Mouse (Mus musculus): ENCODE data around the gene Lrrc2. TPM values are rescaled to one million over a fixed set of nuclear protein-coding genes. Genes with fewer than 3 reads are reported as not detected.

Lrrc2 gene
- total and polyA plus RNA-seq, 3 experiments = 0.07 TPM; not detected in 2

- no peak overlapping the region for H3K9ac ChIP-seq (ENCODE audit: control insufficient read depth, low read depth, low read length, poor library complexity, severe bottlenecking)
- no peaks in the 10 kb centered on the region for H3K27me3 ChIP-seq (ENCODE audit: control insufficient read depth in 1 of 2, insufficient read depth in 2 of 2, low read length in 2 of 2)
- H3K9me3 ChIP-seq (replicated peaks; ENCODE audit: insufficient read depth, low read length) = no peaks in the 10 kb centered on the region
- DNase-seq (ENCODE audit: low read depth, low spot score) = no peak
- no peak for TF ChIP-seq RAD21 (IDR thresholded peaks at IDR 0.05; ENCODE audit: low read depth, low read length)
- no peak for TF ChIP-seq ZMIZ1 (IDR thresholded peaks at IDR 0.05; ENCODE audit: low read depth, low read length)
- TF ChIP-seq JUND (IDR thresholded peaks at IDR 0.05; ENCODE audit: low read depth, low read length) = no peak
- TF ChIP-seq TBP (IDR thresholded peaks at IDR 0.05; ENCODE audit: low read depth, low read length) = no peak
- no peak overlapping the region for H3K27ac ChIP-seq (ENCODE audit: control insufficient read depth, low read depth, low read length)
- no peaks in the 10 kb centered on the region for H3K4me1 ChIP-seq (ENCODE audit: control insufficient read depth in 1 of 2, insufficient read depth in 2 of 2, low read length in 2 of 2)
- H3K36me3 ChIP-seq (ENCODE audit: control insufficient read depth in 1 of 2, insufficient read depth in 2 of 2, low read length in 2 of 2) = no peaks in the 10 kb centered on the region
- no peaks in the 10 kb centered on the region for H3K79me2 ChIP-seq (ENCODE audit: control insufficient read depth, insufficient read depth, low read length, poor library complexity)
- no peak overlapping the region for H3K4me3 ChIP-seq (ENCODE audit: control insufficient read depth in 1 of 2, insufficient read depth in 1 of 2, low read depth in 2 of 2, low read length in 2 of 2)
Measured at GRCm38 (mm10) chr9:110909371-110909967, 41.9 kb upstream of the Lrrc2 start.

- no peak overlapping the region for H3K9ac ChIP-seq (ENCODE audit: control insufficient read depth, low read depth, low read length, poor library complexity, severe bottlenecking)
- no peak for TF ChIP-seq RAD21 (IDR thresholded peaks at IDR 0.05; ENCODE audit: low read depth, low read length)
- no peak for TF ChIP-seq NRF1 (IDR thresholded peaks at IDR 0.05; ENCODE audit: insufficient read depth, low read depth, low read length, poor library complexity, severe bottlenecking)
Measured at GRCm38 (mm10) chr9:110914631-110915236, 36.6 kb upstream of the Lrrc2 start.

GRCm38 (mm10) chr9:110915466-110915865 lies 35.9 kb upstream of the Lrrc2 start:
- Histone ChIP-seq H3K27ac (ENCODE audit: control insufficient read depth, low read depth, low read length) (no peak overlapping the region), H3K79me2 (ENCODE audit: control insufficient read depth, insufficient read depth, low read length, poor library complexity) (no peaks in the 10 kb centered on the region), H3K27me3 (ENCODE audit: control insufficient read depth in 1 of 2, insufficient read depth in 2 of 2, low read length in 2 of 2) (no peaks in the 10 kb centered on the region), H3K4me3 (ENCODE audit: control insufficient read depth in 1 of 2, insufficient read depth in 1 of 2, low read depth in 2 of 2, low read length in 2 of 2) (no peak overlapping the region), H3K9me3 (replicated peaks; ENCODE audit: insufficient read depth, low read length) (no peaks in the 10 kb centered on the region), H3K4me1 (ENCODE audit: control insufficient read depth in 1 of 2, insufficient read depth in 2 of 2, low read length in 2 of 2) (no peaks in the 10 kb centered on the region), H3K36me3 (ENCODE audit: control insufficient read depth in 1 of 2, insufficient read depth in 2 of 2, low read length in 2 of 2) (no peaks in the 10 kb centered on the region), H3K9ac (ENCODE audit: control insufficient read depth, low read depth, low read length, poor library complexity, severe bottlenecking) (no peak overlapping the region)
- DNase-seq (ENCODE audit: low read depth, low spot score) = no peak
- TF ChIP-seq RAD21 (IDR thresholded peaks at IDR 0.05; ENCODE audit: low read depth, low read length) (no peak), ETS1 (IDR thresholded peaks at IDR 0.05; ENCODE audit: low read depth, low read length) (no peak), GABPA (IDR thresholded peaks at IDR 0.05; ENCODE audit: low read depth, low read length) (no peak), CHD2 (IDR thresholded peaks at IDR 0.05; ENCODE audit: low read length) (no peak), MAX (IDR thresholded peaks at IDR 0.05; ENCODE audit: low read length) (no peak), KAT2A (conservative IDR thresholded peaks at IDR 0.05; ENCODE audit: low read depth, low read length) (no peak), ZKSCAN1 (IDR thresholded peaks at IDR 0.05; ENCODE audit: low read depth, low read length) (no peak), ELF1 (IDR thresholded peaks at IDR 0.05; ENCODE audit: low read depth, low read length) (no peak), MAZ (IDR thresholded peaks at IDR 0.05; ENCODE audit: low read depth, low read length) (no peak), MYC (IDR thresholded peaks at IDR 0.05; ENCODE audit: low read depth, low read length) (no peak), RCOR1 (IDR thresholded peaks at IDR 0.05; ENCODE audit: low read depth, low read length) (no peak), HCFC1 (IDR thresholded peaks at IDR 0.05; ENCODE audit: low read depth, low read length) (no peak), SIN3A (IDR thresholded peaks at IDR 0.05; ENCODE audit: low read length) (no peak), JUND (IDR thresholded peaks at IDR 0.05; ENCODE audit: low read depth, low read length) (no peak), TAL1 (IDR thresholded peaks at IDR 0.05; ENCODE audit: low read length) (no peak), TCF12 (IDR thresholded peaks at IDR 0.05; ENCODE audit: low read depth, low read length) (no peak), MYB (IDR thresholded peaks at IDR 0.05; ENCODE audit: low read depth, low read length) (no peak), POLR2AphosphoS2 (IDR thresholded peaks at IDR 0.05; ENCODE audit: low read length) (no peak)

More at GRCm38 (mm10) chr9:110914631-110915236, 36.6 kb upstream of the Lrrc2 start:
- Histone ChIP-seq H3K27ac (ENCODE audit: control insufficient read depth, low read depth, low read length) (no peak overlapping the region), H3K36me3 (ENCODE audit: control insufficient read depth in 1 of 2, insufficient read depth in 2 of 2, low read length in 2 of 2) (no peaks in the 10 kb centered on the region), H3K9me3 (replicated peaks; ENCODE audit: insufficient read depth, low read length) (no peaks in the 10 kb centered on the region), H3K4me1 (ENCODE audit: control insufficient read depth in 1 of 2, insufficient read depth in 2 of 2, low read length in 2 of 2) (no peaks in the 10 kb centered on the region), H3K4me3 (ENCODE audit: control insufficient read depth in 1 of 2, insufficient read depth in 1 of 2, low read depth in 2 of 2, low read length in 2 of 2) (no peak overlapping the region), H3K79me2 (ENCODE audit: control insufficient read depth, insufficient read depth, low read length, poor library complexity) (no peaks in the 10 kb centered on the region), H3K27me3 (ENCODE audit: control insufficient read depth in 1 of 2, insufficient read depth in 2 of 2, low read length in 2 of 2) (no peaks in the 10 kb centered on the region)
- DNase-seq (ENCODE audit: low read depth, low spot score) = no peak

All from MEL (cell line).